Mouse (Mus musculus) midbrain, embryonic 15.5 days (tissue): ENCODE results near the gene Syna. TPM values are rescaled to one million over a fixed set of nuclear protein-coding genes. Genes with fewer than 3 reads are reported as not detected.

Source experiments
- ATAC-seq: fragments of 200-750 bp; cut with Nextera tagmentation; replicated peaks from 2 replicates; pipeline ENCODE4 v1.8.0; 2017; ENCODE audit warnings: moderate TSS enrichment
- H3K27ac ChIP-seq: fragments of 300-500 bp; sonication (generic); 2 replicates; pipeline ENCODE4 v1.5.1; 2015; ENCODE audit warnings: mild to moderate bottlenecking, inconsistent platforms
- H3K27me3 ChIP-seq: fragments of 300-500 bp; sonication (generic); replicated peaks from 2 replicates; pipeline ENCODE4 v1.6.1; 2015; ENCODE audit warnings: inconsistent platforms
- H3K36me3 ChIP-seq: fragments of 300-500 bp; sonication (generic); replicated peaks from 2 replicates; pipeline ENCODE4 v1.6.1; 2015; ENCODE audit warnings: inconsistent platforms
- H3K4me1 ChIP-seq: fragments of 300-500 bp; sonication (generic); 2 replicates; pipeline ENCODE4 v1.6.1; 2015; ENCODE audit warnings: inconsistent platforms
- H3K4me2 ChIP-seq: fragments of 300-500 bp; sonication (generic); 2 replicates; pipeline ENCODE4 v1.6.1; 2015; ENCODE audit warnings: inconsistent platforms, mild to moderate bottlenecking, moderate library complexity
- H3K4me3 ChIP-seq: fragments of 300-500 bp; sonication (generic); 2 replicates; pipeline ENCODE4 v1.5.1; 2015; ENCODE audit warnings: mild to moderate bottlenecking, inconsistent platforms
- H3K9ac ChIP-seq: fragments of 300-500 bp; sonication (generic); 2 replicates; pipeline ENCODE4 v1.6.1; 2015; ENCODE audit warnings: mild to moderate bottlenecking, inconsistent platforms
- H3K9me3 ChIP-seq: fragments of 300-500 bp; sonication (generic); 2 replicates; pipeline ENCODE4 v1.6.1; 2016; ENCODE audit warnings: inconsistent platforms
- WGBS: fragments of 180-500 bp; shearing (Covaris S2); methylation state at CpG from one replicate; pipeline ENCODE4 v1.1.7; 2015; ENCODE audit warnings: mixed read lengths; 5-methylcytosine and 5-hydroxymethylcytosine counted together
- microRNA-seq: library from miRNA; unstranded; fragments of <30 nt; microRNA quantifications from one replicate; pipeline ENCODE4, GENCODE M21; 2016
- polyA plus RNA-seq: library from polyadenylated mRNA; unstranded; fragments of >200 nt; fragmentation: Nextera tagmentation; extraction: Ambion mirVana; gene quantifications from 2 replicates; pipeline ENCODE4 v1.2.1, GENCODE M21; 2015

Syna gene
- polyA plus RNA-seq, 1 experiment from 2014 or later: 0.98 TPM

DNA sequence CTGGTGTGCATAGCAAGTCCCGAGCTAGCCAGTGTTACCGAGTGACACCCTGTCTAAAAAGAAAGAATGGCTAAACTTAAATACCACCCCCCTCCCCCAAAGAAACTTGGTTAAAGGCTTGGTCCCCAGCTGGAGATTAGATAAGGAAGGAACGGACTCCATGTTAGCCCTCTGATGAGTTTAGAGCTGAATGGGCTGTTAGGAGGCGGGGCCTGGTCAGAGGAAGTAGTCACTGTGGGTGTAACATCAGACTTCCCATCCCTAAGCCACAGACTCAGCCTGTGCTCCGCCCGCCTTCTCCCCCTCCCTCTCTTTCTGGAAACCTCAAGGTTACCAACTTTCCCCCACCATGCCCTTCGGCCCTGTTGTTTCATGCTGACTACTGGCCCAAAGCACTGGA is 38.2 kb downstream of the Syna start:
- 88% methylated on average over 7 of the region's 7 CpGs for WGBS
- no peak overlapping the region for H3K9ac ChIP-seq
- no peaks in the 10 kb centered on the region for H3K9me3 ChIP-seq
- no peaks in the 10 kb centered on the region for H3K27me3 ChIP-seq
- no peak overlapping the region for H3K4me2 ChIP-seq
- no peak for ATAC-seq
- no peak overlapping the region for H3K27ac ChIP-seq
- no peak overlapping the region for H3K4me3 ChIP-seq
- no peaks in the 10 kb centered on the region for H3K4me1 ChIP-seq
- H3K36me3 ChIP-seq: peaks cover 49% of the 10 kb centered on the region

DNA sequence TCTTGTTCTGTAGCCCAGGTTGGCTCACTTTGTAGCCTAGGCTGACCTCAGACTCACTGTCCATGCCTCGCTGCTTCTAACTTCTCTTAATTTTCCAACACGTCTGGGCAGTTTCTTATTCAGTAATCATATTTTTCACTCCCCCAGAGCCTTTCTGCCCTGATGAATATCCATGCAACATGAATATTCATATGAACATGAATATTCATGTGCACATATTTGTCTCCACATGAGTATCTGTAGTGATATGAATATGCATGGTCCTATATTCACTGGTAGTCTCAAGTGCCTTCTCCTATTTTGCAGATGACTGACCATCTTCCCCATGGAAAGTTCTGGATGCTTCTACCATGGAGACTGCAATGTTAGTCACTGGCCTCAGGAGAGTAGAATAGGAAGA is 38.8 kb downstream of the Syna start:
- no peak overlapping the region for H3K4me2 ChIP-seq
- WGBS: 67% methylated on average over 2 of the region's 2 CpGs
- H3K4me3 ChIP-seq: no peak overlapping the region
- H3K9me3 ChIP-seq: no peaks in the 10 kb centered on the region
- H3K9ac ChIP-seq: no peak overlapping the region
- 0 out of 2 replicates have a peak, but pooled peaks have one; percentile 18 for ATAC-seq
- no peaks in the 10 kb centered on the region for H3K27me3 ChIP-seq
- peaks cover 50% of the 10 kb centered on the region for H3K36me3 ChIP-seq
- H3K27ac ChIP-seq: no peak overlapping the region
- H3K4me1 ChIP-seq: no peaks in the 10 kb centered on the region

DNA sequence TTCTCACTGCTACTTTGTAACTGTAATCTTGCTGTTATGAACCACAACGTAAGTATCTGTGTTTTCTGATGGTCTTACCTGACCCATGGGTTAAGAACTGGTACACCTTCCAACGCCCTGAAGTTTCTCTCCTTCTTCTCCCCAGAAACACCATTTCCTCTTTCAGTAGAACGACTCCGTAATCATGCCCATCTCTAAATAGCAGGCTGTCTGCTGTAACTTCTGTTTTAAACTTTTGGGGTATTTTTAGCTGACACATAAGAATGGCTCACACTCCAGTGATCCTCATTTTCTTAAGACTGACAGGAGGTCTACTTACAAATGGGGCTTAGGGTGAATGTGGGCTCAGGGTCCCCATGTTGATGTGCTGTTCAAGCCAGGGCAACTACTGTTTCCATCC is 39.9 kb downstream of the Syna start:
- Histone ChIP-seq H3K9me3 (no peaks in the 10 kb centered on the region), H3K4me3 (no peak overlapping the region), H3K27ac (no peak overlapping the region), H3K9ac (no peak overlapping the region), H3K4me2 (no peak overlapping the region), H3K27me3 (no peaks in the 10 kb centered on the region), H3K4me1 (no peaks in the 10 kb centered on the region), H3K36me3 (peaks cover 55% of the 10 kb centered on the region)
- WGBS: 95% methylated on average over 4 of the region's 4 CpGs
- ATAC-seq: no peak

DNA sequence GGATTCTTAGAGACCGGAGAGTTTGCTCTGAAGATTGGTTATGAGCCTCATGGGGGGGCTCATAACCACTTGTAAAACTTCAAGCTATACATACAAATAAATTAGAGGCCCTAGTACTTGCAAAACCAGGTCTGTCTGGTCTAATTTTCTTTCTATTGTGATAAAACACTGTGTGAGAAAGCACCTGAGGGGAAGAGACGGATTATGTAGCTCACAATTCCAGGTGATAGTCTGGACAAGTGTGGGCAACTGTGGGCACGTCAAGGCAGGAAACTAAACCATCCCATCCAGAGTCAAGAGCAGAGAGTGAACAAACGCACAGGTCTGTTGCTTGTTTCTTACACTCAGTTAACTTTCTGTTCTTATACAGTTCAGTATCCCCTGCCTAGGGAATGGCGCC is 40.5 kb downstream of the Syna start:
- no peaks in the 10 kb centered on the region for H3K4me1 ChIP-seq
- WGBS: 94% methylated on average over 5 of the region's 5 CpGs

DNA sequence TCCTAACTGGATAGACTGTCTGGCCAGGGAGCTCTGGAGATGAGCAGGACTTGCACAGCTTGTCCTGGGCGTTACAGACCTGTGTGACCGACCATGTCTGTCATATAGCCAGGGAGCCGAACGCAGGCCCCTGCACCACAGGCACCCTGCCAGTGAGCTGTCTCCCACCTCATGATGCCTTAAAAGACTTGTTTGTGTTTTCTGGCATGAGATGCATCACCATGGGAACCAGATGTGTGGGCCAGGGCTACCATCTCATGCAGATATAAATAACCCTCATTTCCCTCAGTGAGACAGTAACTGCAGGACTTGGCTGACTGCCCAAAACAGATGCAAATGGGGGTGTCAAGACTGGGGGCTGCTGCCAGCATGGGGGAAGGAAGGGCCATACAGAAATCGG is 47.9 kb downstream of the Syna start:
- no peak overlapping the region for H3K4me3 ChIP-seq
- H3K27me3 ChIP-seq: no peaks in the 10 kb centered on the region
- ATAC-seq: peak; percentile 62; the same call in 1 of the 2 replicates
- peak overlapping the region; percentile 42 for H3K27ac ChIP-seq
- WGBS: 51% methylated on average over 5 of the region's 5 CpGs
- no peak overlapping the region for H3K4me2 ChIP-seq
- H3K36me3 ChIP-seq: peaks cover 72% of the 10 kb centered on the region
- no peaks in the 10 kb centered on the region for H3K9me3 ChIP-seq
- H3K9ac ChIP-seq: no peak overlapping the region
- H3K4me1 ChIP-seq: peaks cover 2% of the 10 kb centered on the region; the same call in 1 of the 2 replicates

More for the DNA sequence above, 40.5 kb downstream of the Syna start:
- Histone ChIP-seq H3K9ac (no peak overlapping the region), H3K4me2 (no peak overlapping the region), H3K36me3 (peaks cover 61% of the 10 kb centered on the region), H3K27ac (no peak overlapping the region), H3K9me3 (no peaks in the 10 kb centered on the region), H3K4me3 (no peak overlapping the region), H3K27me3 (no peaks in the 10 kb centered on the region)
- no peak for ATAC-seq

DNA sequence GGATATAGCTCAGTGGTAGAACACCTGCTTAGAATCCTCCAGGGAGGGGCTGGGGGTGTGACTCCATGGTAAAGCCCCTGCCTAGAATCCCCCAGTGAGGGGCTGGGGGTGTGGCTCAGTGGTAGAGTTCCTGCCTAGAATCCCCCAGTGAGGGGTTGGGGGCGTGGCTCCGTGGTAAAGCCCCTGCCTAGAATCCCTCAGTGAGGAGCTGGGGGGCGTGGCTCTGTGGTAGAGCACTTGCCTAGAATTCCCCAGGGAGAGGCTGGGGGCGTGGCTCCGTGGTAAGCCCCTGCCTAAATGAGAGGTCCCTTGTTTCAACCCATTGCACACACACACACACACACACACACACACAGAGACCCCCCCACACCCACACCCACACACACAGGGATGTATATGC is 49.7 kb downstream of the Syna start:
- Histone ChIP-seq H3K4me2 (no peak overlapping the region), H3K4me1 (peaks cover 2% of the 10 kb centered on the region; the same call in 1 of the 2 replicates), H3K9me3 (no peaks in the 10 kb centered on the region), H3K36me3 (peaks cover 56% of the 10 kb centered on the region), H3K9ac (no peak overlapping the region), H3K4me3 (no peak overlapping the region), H3K27me3 (no peaks in the 10 kb centered on the region), H3K27ac (no peak overlapping the region)
- no peak for ATAC-seq
- WGBS: 94% methylated on average over 5 of the region's 5 CpGs

DNA sequence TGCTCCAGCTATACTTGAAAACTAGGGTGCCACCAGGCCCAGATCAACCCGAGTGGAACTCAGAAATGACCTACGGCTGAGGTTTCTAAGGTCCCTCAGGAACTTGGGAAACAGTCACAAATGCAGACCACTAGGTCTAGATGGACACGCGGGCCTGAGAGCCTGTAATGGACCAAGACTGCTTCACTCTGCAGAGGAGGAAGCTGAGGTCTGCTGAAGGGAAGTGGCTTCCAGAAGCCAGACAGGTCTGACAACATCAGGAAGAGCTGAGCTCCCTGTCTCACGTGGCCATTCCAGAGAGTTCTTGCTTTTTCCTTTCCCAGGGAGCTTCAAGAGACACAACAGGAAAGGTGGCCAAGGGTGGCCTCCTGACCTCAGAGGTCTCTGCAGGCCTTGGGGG is 51.0 kb downstream of the Syna start:
- peaks cover 47% of the 10 kb centered on the region for H3K36me3 ChIP-seq
- H3K4me1 ChIP-seq: peaks cover 2% of the 10 kb centered on the region; the same call in 1 of the 2 replicates
- no peaks in the 10 kb centered on the region for H3K27me3 ChIP-seq
- no peak for ATAC-seq
- H3K27ac ChIP-seq: no peak overlapping the region
- H3K4me2 ChIP-seq: no peak overlapping the region
- H3K4me3 ChIP-seq: no peak overlapping the region
- 87% methylated on average over 5 of the region's 5 CpGs for WGBS
- H3K9ac ChIP-seq: no peak overlapping the region
- H3K9me3 ChIP-seq: no peaks in the 10 kb centered on the region

Small RNA genes within 50 kb of the gene (microRNA-seq; reads per million reads assigned to microRNA genes)
- not detected for gene Mir7228

Other genes with a start within 250 kb of the Syna start
- 142 and 149 TPM in 2 replicates for gene Gtf2i, start 245.4 kb downstream of the Syna start, polyA plus RNA-seq
- 89.0 and 90.2 TPM in 2 replicates for gene Gtf2ird1, start 103.5 kb downstream of the Syna start, polyA plus RNA-seq
- gene Clip2, start 7.7 kb downstream of the Syna start, polyA plus RNA-seq: 16.1 and 16.9 TPM in 2 replicates
- 191 and 194 TPM in 2 replicates for gene Rfc2, start 21.2 kb upstream of the Syna start, polyA plus RNA-seq
- 3.0 and 3.5 TPM in 2 replicates for gene Lat2, start 54.9 kb upstream of the Syna start, polyA plus RNA-seq
- gene Eif4h, start 79.3 kb upstream of the Syna start, polyA plus RNA-seq: 343 and 356 TPM in 2 replicates
- 21.6 and 25.1 TPM in 2 replicates for gene Limk1, start 128.4 kb upstream of the Syna start, polyA plus RNA-seq
- gene Eln, start 187.2 kb upstream of the Syna start, polyA plus RNA-seq: 8.7 and 9.3 TPM in 2 replicates